Mouse (Mus musculus) MEL (cell line): Measurements from ENCODE around the gene Cyp4f14. TPM values are rescaled to one million over a fixed set of nuclear protein-coding genes. Genes with fewer than 3 reads are reported as not detected.
"Not testable (repeated sequence)": the region's sequence is repeated elsewhere in the genome, so short reads cannot be mapped to it uniquely, and the experiment has no call there.

Source experiments
- DNase-seq: peaks from one replicate; pipeline ENCODE4 v3.0.0; 2011; ENCODE audit warnings: low read depth, low spot score
- H3K27ac ChIP-seq: 2 replicates; pipeline ENCODE4 v1.5.1; 2012; ENCODE audit warnings: low read depth, mild to moderate bottlenecking, control low read depth, low read length, moderate library complexity; ENCODE audit not compliant: control insufficient read depth
- H3K27me3 ChIP-seq, 2 experiments: fragments of 150-350 bp in 1 of 2; sonication (generic) in 1 of 2; 2 replicates each; pipeline ENCODE4 v1.6.1; 2012; ENCODE audit warnings: low read length in 2 of 2, mild to moderate bottlenecking in 2 of 2, improper control_type of control experiment in 1 of 2, moderate library complexity in 1 of 2; ENCODE audit not compliant: insufficient read depth in 2 of 2, control insufficient read depth in 1 of 2
- H3K36me3 ChIP-seq, 2 experiments: 2 replicates each; pipeline ENCODE4 v1.6.1; 2012 to 2014; ENCODE audit warnings: low read length in 2 of 2, improper control_type of control experiment in 1 of 2, inconsistent platforms in 1 of 2, mild to moderate bottlenecking in 1 of 2; ENCODE audit not compliant: insufficient read depth in 2 of 2, control insufficient read depth in 1 of 2
- H3K4me1 ChIP-seq, 2 experiments: fragments of 150-350 bp in 1 of 2; sonication (generic) in 1 of 2; 2 replicates each; pipeline ENCODE4 v1.6.1; 2012; ENCODE audit warnings: low read length in 2 of 2, improper control_type of control experiment in 1 of 2, mild to moderate bottlenecking in 1 of 2; ENCODE audit not compliant: insufficient read depth in 2 of 2, control insufficient read depth in 1 of 2
- H3K4me3 ChIP-seq, 2 experiments: fragments of 150-350 bp in 1 of 2; sonication (generic) in 1 of 2; 2 replicates each; pipeline ENCODE4 v1.5.1; 2012; ENCODE audit warnings: low read depth in 2 of 2, low read length in 2 of 2, mild to moderate bottlenecking in 2 of 2, moderate library complexity in 2 of 2, control low read depth in 1 of 2, improper control_type of control experiment in 1 of 2; ENCODE audit not compliant: control insufficient read depth in 1 of 2, insufficient read depth in 1 of 2
- H3K79me2 ChIP-seq: 2 replicates; pipeline ENCODE4 v1.6.1; 2012; ENCODE audit warnings: mild to moderate bottlenecking, low read length, moderate library complexity; ENCODE audit not compliant: control insufficient read depth, poor library complexity, insufficient read depth
- H3K9ac ChIP-seq: 2 replicates; pipeline ENCODE4 v1.6.1; 2012; ENCODE audit warnings: low read depth, mild to moderate bottlenecking, control low read depth, low read length, moderate library complexity; ENCODE audit not compliant: control insufficient read depth, poor library complexity, severe bottlenecking
- H3K9me3 ChIP-seq: fragments of 150-350 bp; sonication (generic); replicated peaks from 2 replicates; pipeline ENCODE4 v1.6.1; 2012; ENCODE audit warnings: mild to moderate bottlenecking, low read length, improper control_type of control experiment, moderate library complexity; ENCODE audit not compliant: insufficient read depth
- BHLHE40 ChIP-seq: IDR thresholded peaks from 2 replicates; pipeline ENCODE4 v1.6.1; 2012; ENCODE audit warnings: low read depth, mild to moderate bottlenecking, inconsistent platforms, low read length, improper control_type of control experiment, borderline replicate concordance
- CHD2 ChIP-seq: IDR thresholded peaks from 2 replicates; pipeline ENCODE4 v1.6.1; 2011; ENCODE audit warnings: low read length, improper control_type of control experiment
- EP300 ChIP-seq, 2 experiments: IDR thresholded peaks; 2 replicates each; pipeline ENCODE4 v1.6.1; 2011; ENCODE audit warnings: improper control_type of control experiment in 2 of 2, low read length in 2 of 2, low read depth in 1 of 2, mild to moderate bottlenecking in 1 of 2
- GABPA ChIP-seq: IDR thresholded peaks from 2 replicates; pipeline ENCODE4 v1.6.1; 2012; ENCODE audit warnings: low read depth, mild to moderate bottlenecking, inconsistent platforms, low read length, improper control_type of control experiment, moderate library complexity
- GATA1 ChIP-seq: IDR thresholded peaks from 2 replicates; pipeline ENCODE4 v1.6.1; 2011; ENCODE audit warnings: low read depth, low read length, improper control_type of control experiment
- HCFC1 ChIP-seq: IDR thresholded peaks from 2 replicates; pipeline ENCODE4 v1.6.1; 2012; ENCODE audit warnings: low read depth, mild to moderate bottlenecking, inconsistent platforms, low read length, improper control_type of control experiment, moderate library complexity
- KAT2A ChIP-seq: conservative IDR thresholded peaks from 2 replicates; pipeline ENCODE4 v1.6.1; 2012; ENCODE audit warnings: low read depth, low read length, improper control_type of control experiment, inconsistent platforms
- MAX ChIP-seq: IDR thresholded peaks from 2 replicates; pipeline ENCODE4 v1.6.1; 2011; ENCODE audit warnings: low read length, improper control_type of control experiment
- MAZ ChIP-seq: IDR thresholded peaks from 2 replicates; pipeline ENCODE4 v1.6.1; 2012; ENCODE audit warnings: low read depth, mild to moderate bottlenecking, inconsistent platforms, low read length, improper control_type of control experiment
- MXI1 ChIP-seq: IDR thresholded peaks from 2 replicates; pipeline ENCODE4 v1.6.1; 2011; ENCODE audit warnings: mild to moderate bottlenecking, low read depth, low read length, improper control_type of control experiment
- MYB ChIP-seq: IDR thresholded peaks from 2 replicates; pipeline ENCODE4 v1.6.1; 2011; ENCODE audit warnings: mild to moderate bottlenecking, low read depth, low read length, improper control_type of control experiment
- POLR2A ChIP-seq, 2 experiments: IDR thresholded peaks; 2 replicates each; pipeline ENCODE4 v1.6.1; 2011 to 2012; ENCODE audit warnings: low read length in 2 of 2, mild to moderate bottlenecking in 2 of 2, control low read depth in 1 of 2, improper control_type of control experiment in 1 of 2, low read depth in 1 of 2, moderate library complexity in 1 of 2; ENCODE audit not compliant: control insufficient read depth in 1 of 2, insufficient read depth in 1 of 2, poor library complexity in 1 of 2
- RCOR1 ChIP-seq: IDR thresholded peaks from 2 replicates; pipeline ENCODE4 v1.6.1; 2012; ENCODE audit warnings: low read depth, mild to moderate bottlenecking, inconsistent platforms, low read length, improper control_type of control experiment
- SIN3A ChIP-seq: IDR thresholded peaks from 2 replicates; pipeline ENCODE4 v1.6.1; 2012; ENCODE audit warnings: low read length, improper control_type of control experiment, inconsistent platforms
- SMC3 ChIP-seq: IDR thresholded peaks from 2 replicates; pipeline ENCODE4 v1.6.1; 2011; ENCODE audit warnings: low read depth, low read length, improper control_type of control experiment
- TAL1 ChIP-seq: IDR thresholded peaks from 2 replicates; pipeline ENCODE4 v1.6.1; 2012; ENCODE audit warnings: mild to moderate bottlenecking, inconsistent platforms, low read length, moderate library complexity, mixed read lengths
- TBP ChIP-seq: IDR thresholded peaks from 2 replicates; pipeline ENCODE4 v1.8.0; 2011; ENCODE audit warnings: low read depth, low read length, improper control_type of control experiment
- TCF12 ChIP-seq: IDR thresholded peaks from 2 replicates; pipeline ENCODE4 v1.6.1; 2014; ENCODE audit warnings: low read depth, mild to moderate bottlenecking, inconsistent platforms, low read length, improper control_type of control experiment, moderate library complexity
- USF1 ChIP-seq: IDR thresholded peaks from 2 replicates; pipeline ENCODE4 v1.6.1; 2014; ENCODE audit warnings: low read depth, mild to moderate bottlenecking, inconsistent platforms, low read length, improper control_type of control experiment, moderate library complexity
- ZMIZ1 ChIP-seq: IDR thresholded peaks from 2 replicates; pipeline ENCODE4 v1.6.1; 2012; ENCODE audit warnings: low read depth, mild to moderate bottlenecking, inconsistent platforms, low read length, improper control_type of control experiment, moderate library complexity
- ZNF384 ChIP-seq: IDR thresholded peaks from 2 replicates; pipeline ENCODE4 v1.6.1; 2012; ENCODE audit warnings: low read depth, mild to moderate bottlenecking, inconsistent platforms, low read length, improper control_type of control experiment
- polyA plus RNA-seq, 2 experiments: library from polyadenylated mRNA; stranded (reverse) in 1 of 2; unstranded in 1 of 2; fragments of >175 nt in 1 of 2; fragments of >200 nt in 1 of 2; gene quantifications; 2 replicates each; pipeline versions ENCODE4 v1.2.1 to v1.2.4; 2012; ENCODE audit warnings: low replicate concordance in 2 of 2, low read depth in 1 of 2; ENCODE audit not compliant: insufficient read length in 2 of 2, insufficient read depth in 1 of 2, missing spikeins in 1 of 2
- total RNA-seq: library from RNA; depleted of rRNA; stranded (reverse); fragments of 300-350 nt; gene quantifications from 2 replicates; pipeline ENCODE4 v1.2.3, GENCODE M21; 2012

Gene Cyp4f14
- total and polyA plus RNA-seq, 3 experiments = not detected

- no peaks in the 10 kb centered on the region for H3K4me1 ChIP-seq
- H3K9me3 ChIP-seq = no peaks in the 10 kb centered on the region
- H3K4me3 ChIP-seq = no peak overlapping the region
- TF ChIP-seq MAZ (no peak), CHD2 (no peak), RCOR1 (no peak), SMC3 (no peak)
- H3K36me3 ChIP-seq = no peaks in the 10 kb centered on the region
- no peak for DNase-seq
- H3K9ac ChIP-seq = no peak overlapping the region
- H3K27ac ChIP-seq = no peak overlapping the region
- no peaks in the 10 kb centered on the region; a peak in 2 of 4 replicates for H3K27me3 ChIP-seq
- H3K79me2 ChIP-seq = no peaks in the 10 kb centered on the region
Measured at GRCm38 (mm10) chr17:32872696-32873095, 44.4 kb downstream of the Cyp4f14 start.

GRCm38 (mm10) chr17:32872091-32872490 is 45.1 kb downstream of the Cyp4f14 start:
- Histone ChIP-seq H3K4me3 (no peak overlapping the region), H3K9ac (no peak overlapping the region), H3K36me3 (no peaks in the 10 kb centered on the region), H3K79me2 (no peaks in the 10 kb centered on the region), H3K9me3 (no peaks in the 10 kb centered on the region), H3K4me1 (no peaks in the 10 kb centered on the region), H3K27me3 (no peaks in the 10 kb centered on the region; a peak in 2 of 4 replicates), H3K27ac (no peak overlapping the region)
- DNase-seq = no peak
- no peak for TF ChIP-seq TCF12
- no peak for TF ChIP-seq HCFC1
- TF ChIP-seq POLR2A (IDR thresholded peaks at IDR 0.05; ENCODE audit: control insufficient read depth in 1 of 2, insufficient read depth in 1 of 2, low read depth in 1 of 2, low read length in 2 of 2, poor library complexity in 1 of 2) = no peak
- no peak for TF ChIP-seq USF1
- no peak for TF ChIP-seq SIN3A
- no peak for TF ChIP-seq SMC3
- no peak for TF ChIP-seq KAT2A
- no peak for TF ChIP-seq RCOR1

- DNase-seq = no peak
- no peak overlapping the region for H3K4me3 ChIP-seq
- H3K4me1 ChIP-seq = no peaks in the 10 kb centered on the region
- no peak for TF ChIP-seq SIN3A
- TF ChIP-seq MYB = no peak
- no peak for TF ChIP-seq EP300 (IDR thresholded peaks at IDR 0.05; ENCODE audit: low read depth in 1 of 2, low read length in 2 of 2)
- TF ChIP-seq BHLHE40 = no peak
- no peak for TF ChIP-seq TAL1
- TF ChIP-seq ZNF384 = no peak
- TF ChIP-seq SMC3 = no peak
- TF ChIP-seq TBP = no peak
- no peak for TF ChIP-seq MXI1
- TF ChIP-seq GABPA = no peak
- no peak for TF ChIP-seq ZMIZ1
- no peak for TF ChIP-seq GATA1
- no peak for TF ChIP-seq HCFC1
- no peak for TF ChIP-seq MAX
- no peak for TF ChIP-seq TCF12
- no peak overlapping the region for H3K9ac ChIP-seq
- H3K79me2 ChIP-seq = no peaks in the 10 kb centered on the region
- no peaks in the 10 kb centered on the region; a peak in 2 of 4 replicates for H3K27me3 ChIP-seq
- no peaks in the 10 kb centered on the region for H3K36me3 ChIP-seq
- H3K9me3 ChIP-seq = no peaks in the 10 kb centered on the region
- no peak overlapping the region for H3K27ac ChIP-seq
Measured at GRCm38 (mm10) chr17:32871483-32871882, 45.7 kb downstream of the Cyp4f14 start.

GRCm38 (mm10) chr17:32867266-32867665 is 49.9 kb downstream of the Cyp4f14 start:
- not testable (repeated sequence) for H3K36me3 ChIP-seq, H3K9me3 ChIP-seq, H3K27ac ChIP-seq, DNase-seq, H3K79me2 ChIP-seq, H3K4me3 ChIP-seq, H3K9ac ChIP-seq, H3K27me3 ChIP-seq, H3K4me1 ChIP-seq
